Mouse (Mus musculus) stomach, postnatal 0 days (tissue): ENCODE measurements at regions not wholly inside any gene's neighbourhood (a gene's known extent, or its start where the extent isn't known, plus 50 kb on each side); places are given as distances from the start of the nearest gene placed in this dataset.

ENCODE experiments used
- CTCF ChIP-seq: IDR thresholded peaks from 2 replicates; pipeline ENCODE4 v1.5.1; 2016; ENCODE audit warnings: antibody characterized with exemption, low read depth, mild to moderate bottlenecking, moderate library complexity
- EP300 ChIP-seq: optimal IDR thresholded peaks from 2 replicates; pipeline ENCODE3; 2016; ENCODE audit warnings: antibody characterized with exemption

- TF ChIP-seq CTCF (no peak), EP300 (no peak)
These were observed 426.9 kb downstream of the Insc start for GRCm38 (mm10) chr7:115170439-115170838.
